ENCODE assay signal across 8 mouse cellular contexts in genomic region chr4:155490456-155490855, GRCm38 (mm10). TPM values are rescaled to one million over a fixed set of nuclear protein-coding genes. Genes with fewer than 3 reads are reported as not detected.
DNase-seq lines count a peak whose midpoint lies in the region; ATAC-seq and TF ChIP-seq lines count a peak whose summit lies in the region.

No protein-coding gene starts in this region.

- no peak for TF ChIP-seq CTCF in cortical plate, adult 2 months (IDR thresholded peaks at IDR 0.05; ENCODE audit: extremely low read depth, insufficient read depth, low read length)

- H3K9ac ChIP-seq in intestine, embryonic 14.5 days (ENCODE audit: low read length): peak overlapping the region; percentile 100

- intact Hi-C loops in heart, postnatal 36 days (cut with DNase I): no loop called here

- no peak for ATAC-seq in intestine, embryonic 14.5 days (replicated peaks; ENCODE audit: low FRiP score, low TSS enrichment, low read depth)
- no peak for ATAC-seq in monocyte, adult 5-6 weeks (replicated peaks; ENCODE audit: insufficient number of reproducible peaks, low FRiP score, low TSS enrichment, poor library complexity, severe bottlenecking)

- H3K36me3 ChIP-seq in heart, embryonic 10.5 days: no peaks in the 10 kb centered on the region
- H3K36me3 ChIP-seq in intestine, embryonic 14.5 days (ENCODE audit: control insufficient read depth, insufficient read depth, low read length): no peaks in the 10 kb centered on the region
- peaks cover under 1% of the 10 kb centered on the region; the same call in 1 of the 2 replicates for H3K36me3 ChIP-seq in midbrain, embryonic 10.5 days

- no peaks in the 10 kb centered on the region for H3K27me3 ChIP-seq in heart, embryonic 10.5 days (ENCODE audit: insufficient read depth, poor library complexity, severe bottlenecking)
- H3K27me3 ChIP-seq in intestine, embryonic 14.5 days (replicated peaks; ENCODE audit: control insufficient read depth, insufficient read depth, low read length): no peaks in the 10 kb centered on the region
- no peaks in the 10 kb centered on the region for H3K27me3 ChIP-seq in midbrain, embryonic 10.5 days (ENCODE audit: low read depth, poor library complexity, severe bottlenecking)

- no peak for DNase-seq in heart, embryonic 10.5 days (ENCODE audit: low spot score)
- no peak for DNase-seq in heart, postnatal 36 days
- no peak for DNase-seq in intestine, embryonic 14.5 days (ENCODE audit: low spot score)
- DNase-seq in midbrain, embryonic 10.5 days (ENCODE audit: low spot score): no peak
- no peak for DNase-seq in adrenal gland, postnatal 36 days
- no peak for DNase-seq in left cerebral cortex, adult 11 months (ENCODE audit: low spot score)

- TF ChIP-seq POLR2A in cortical plate, adult 2 months (IDR thresholded peaks at IDR 0.05; ENCODE audit: extremely low read depth, insufficient read depth, low read length): no peak

- H3K9me3 ChIP-seq in heart, embryonic 10.5 days: no peaks in the 10 kb centered on the region
- no peaks in the 10 kb centered on the region for H3K9me3 ChIP-seq in intestine, embryonic 14.5 days (ENCODE audit: control insufficient read depth, low read length)
- H3K9me3 ChIP-seq in midbrain, embryonic 10.5 days (replicated peaks): no peaks in the 10 kb centered on the region; the same call in 1 of the 2 replicates

- 27% methylated on average over 5 of the region's 5 CpGs for WGBS in heart, embryonic 10.5 days
- 21% methylated on average over 5 of the region's 5 CpGs for WGBS in intestine, embryonic 14.5 days
- 42% methylated on average over 5 of the region's 5 CpGs for WGBS in midbrain, embryonic 10.5 days

- peak overlapping the region; percentile 100 for H3K4me3 ChIP-seq in heart, embryonic 10.5 days
- peak overlapping the region; percentile 85 for H3K4me3 ChIP-seq in cortical plate, adult 2 months (ENCODE audit: insufficient read depth, low read length)
- peak overlapping the region; percentile 92 for H3K4me3 ChIP-seq in intestine, embryonic 14.5 days (ENCODE audit: low read depth, low read length)
- H3K4me3 ChIP-seq in midbrain, embryonic 10.5 days: peak overlapping the region; percentile 100

- peak overlapping the region; percentile 100 for H3K27ac ChIP-seq in heart, embryonic 10.5 days
- peak overlapping the region; percentile 85 for H3K27ac ChIP-seq in cortical plate, adult 2 months (ENCODE audit: insufficient read depth, low read length)
- H3K27ac ChIP-seq in intestine, embryonic 14.5 days (ENCODE audit: low read depth): peak overlapping the region; percentile 90
- peak overlapping the region; percentile 100 for H3K27ac ChIP-seq in midbrain, embryonic 10.5 days (replicated peaks)

- peak overlapping the region; percentile 67 for H3K4me2 ChIP-seq in intestine, embryonic 14.5 days (ENCODE audit: low read length)

- H3K4me1 ChIP-seq in heart, embryonic 10.5 days: peaks cover 58% of the 10 kb centered on the region
- H3K4me1 ChIP-seq in cortical plate, adult 2 months (ENCODE audit: control insufficient read depth, insufficient read depth, low read length): no peaks in the 10 kb centered on the region; the same call in 1 of the 2 replicates
- peaks cover 54% of the 10 kb centered on the region for H3K4me1 ChIP-seq in intestine, embryonic 14.5 days (replicated peaks; ENCODE audit: control insufficient read depth, insufficient read depth, low read length)
- peaks cover 43% of the 10 kb centered on the region for H3K4me1 ChIP-seq in midbrain, embryonic 10.5 days

RNA-seq across cellular contexts. Expression of gene Gnb1, which starts 0.7 kb away (rescaled TPM):
- 416 and 440 TPM in 2 replicates for polyA plus RNA-seq in heart, embryonic 10.5 days (2016; fragmentation: Nextera tagmentation; extraction: Ambion mirVana)
- 100 to 1,000 TPM; 176 to 187 TPM for total RNA-seq in heart, postnatal 36 days (2021)
- 725 and 733 TPM in 2 replicates for polyA plus RNA-seq in cortical plate, adult 2 months (2012; rRNA removed)
- polyA plus RNA-seq in intestine, embryonic 14.5 days (2014; fragmentation: Nextera tagmentation; extraction: Ambion mirVana): 503 and 504 TPM in 2 replicates
- polyA plus RNA-seq in midbrain, embryonic 10.5 days (2016; fragmentation: Nextera tagmentation; extraction: Ambion mirVana): 630 and 714 TPM in 2 replicates
- total RNA-seq in adrenal gland, postnatal 36 days (2021): 100 to 1,000 TPM; 444 to 453 TPM
- total RNA-seq in monocyte, adult 5-6 weeks (2017): 150 to 269 TPM (median 199 TPM) in 3 replicates

RNA-seq across cellular contexts. Expression of gene Tmem52, which starts 21.5 kb away (rescaled TPM):
- polyA plus RNA-seq in heart, embryonic 10.5 days (2016; fragmentation: Nextera tagmentation; extraction: Ambion mirVana): not detected in 2 replicates
- 1 to 10 TPM; 4.5 to 10.0 TPM for total RNA-seq in heart, postnatal 36 days (2021)
- 2.1 and 2.7 TPM in 2 replicates for polyA plus RNA-seq in cortical plate, adult 2 months (2012; rRNA removed)
- 0.40 and 0.46 TPM in 2 replicates for polyA plus RNA-seq in intestine, embryonic 14.5 days (2014; fragmentation: Nextera tagmentation; extraction: Ambion mirVana)
- 0.14 TPM in 1 of 2 replicates, not detected in the other for polyA plus RNA-seq in midbrain, embryonic 10.5 days (2016; fragmentation: Nextera tagmentation; extraction: Ambion mirVana)
- total RNA-seq in adrenal gland, postnatal 36 days (2021): 10 to 100 TPM in 1 of 2 experiments, 1 to 10 TPM in 1; 8.3 to 10.8 TPM
- not detected in 3 replicates for total RNA-seq in monocyte, adult 5-6 weeks (2017)
